Mouse (Mus musculus): ENCODE results near the gene Mup14.
"Not testable (repeated sequence)": the region's sequence is repeated elsewhere in the genome, so short reads cannot be mapped to it uniquely, and the experiment has no call there.

Mup14 gene

GRCm38 (mm10) chr4:61303900-61304299, at the start of gene Mup14:
Mup14 (minus strand) TSS chr4:61304000.
- not testable (repeated sequence) for DNase-seq (ENCODE audit: low spot score)

DNA sequence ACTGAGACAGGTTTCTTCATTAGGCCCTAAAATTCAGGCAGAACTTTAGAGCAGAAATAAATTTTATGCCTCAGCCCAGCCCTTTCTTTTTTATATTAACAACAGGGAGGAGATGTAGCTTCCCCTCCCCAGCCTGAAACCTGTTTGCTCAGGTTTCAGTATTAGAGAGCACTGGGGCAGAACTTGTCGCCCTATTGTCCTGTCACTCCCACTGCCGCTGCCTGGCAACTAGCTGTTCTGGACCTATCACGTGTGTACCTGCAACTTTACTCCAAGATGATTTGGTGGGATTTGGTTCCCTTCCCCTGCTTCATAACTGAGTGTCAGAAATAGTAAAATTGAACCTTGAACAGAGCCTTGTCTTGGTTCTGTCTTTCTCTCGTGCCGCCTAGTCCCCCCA, 34.3 kb upstream of the Mup14 start:
- not testable (repeated sequence) for DNase-seq (ENCODE audit: low spot score)
